Mouse (Mus musculus) right cerebral cortex, postnatal 4 days (tissue): Measurements from ENCODE around the gene Cacnb4.

Source experiments
- DNase-seq: peaks from one replicate; pipeline ENCODE4 v3.0.0-alpha.2; 2022

The Cacnb4 gene

DNA sequence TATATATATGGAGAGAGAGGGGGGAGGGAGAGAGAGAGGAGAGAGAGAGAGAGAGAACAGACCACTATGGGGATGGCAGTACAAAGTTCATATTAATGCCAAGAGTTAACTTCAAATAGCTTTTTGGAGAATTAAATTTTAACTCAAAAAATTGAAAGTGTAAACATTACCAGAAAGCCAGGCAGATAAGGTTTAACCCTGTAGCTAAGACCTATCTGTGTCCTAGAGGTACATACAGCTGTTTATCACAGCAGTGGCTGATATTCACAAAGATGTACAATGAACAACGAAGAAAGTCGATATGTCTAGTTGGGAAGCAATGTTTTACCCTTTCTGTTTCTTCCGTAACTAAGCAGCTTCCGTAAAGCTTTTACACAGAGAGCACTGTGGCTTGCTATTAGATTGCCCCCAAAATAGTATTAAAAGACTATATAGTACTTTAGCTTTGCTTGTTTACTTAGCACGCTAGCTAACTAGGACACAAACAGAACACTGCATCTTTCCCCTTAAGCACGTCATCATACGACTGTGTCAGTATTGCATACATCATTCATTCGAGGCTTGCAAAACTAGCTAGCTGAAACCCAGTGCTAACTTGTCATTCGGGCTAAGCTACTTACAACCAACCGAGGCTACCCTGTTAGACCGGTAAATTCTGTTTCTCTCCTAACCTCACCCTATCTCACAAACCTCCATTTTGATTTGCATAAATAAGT is 72.5 kb downstream of the Cacnb4 start:
- DNase-seq: no peak

DNA sequence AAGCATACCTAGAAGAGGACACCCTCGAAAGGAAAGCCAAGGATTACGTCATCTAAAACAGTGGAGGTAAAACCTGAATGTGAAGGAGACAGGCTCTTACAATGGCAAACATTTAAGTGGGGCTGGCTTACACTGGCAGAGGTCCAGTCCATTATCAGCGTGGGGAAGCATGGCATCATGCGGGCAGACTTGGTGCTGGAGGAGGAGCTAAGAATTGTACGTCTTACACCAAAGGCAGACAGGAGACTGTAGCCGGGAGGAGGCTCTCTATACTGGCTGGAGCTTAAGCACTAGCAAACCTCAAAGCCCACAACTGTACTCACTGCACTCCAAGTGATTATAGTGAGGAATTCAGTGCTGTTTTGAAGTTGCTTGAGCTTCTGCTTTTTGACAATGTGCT is 73.2 kb downstream of the Cacnb4 start:
- no peak for DNase-seq

DNA sequence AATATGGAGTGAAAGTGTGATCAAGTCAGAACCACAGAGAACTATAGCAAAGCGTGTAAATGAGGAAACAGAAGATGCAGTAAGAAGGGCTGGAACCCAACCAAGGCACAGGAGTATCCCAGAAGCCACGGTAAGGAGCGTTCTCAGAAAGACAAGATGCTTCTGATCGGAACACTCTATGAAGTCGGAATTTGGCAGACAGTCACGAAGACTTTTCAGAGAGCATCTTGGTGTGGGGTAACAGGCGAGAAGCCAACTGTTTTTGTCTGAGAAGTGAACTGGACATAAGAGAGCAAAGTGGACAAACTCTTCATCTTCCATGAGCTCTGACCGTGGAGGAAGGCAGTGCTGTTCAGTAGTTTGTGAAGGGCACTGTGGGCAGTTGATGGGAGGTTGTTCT is 73.7 kb downstream of the Cacnb4 start:
- no peak for DNase-seq

DNA sequence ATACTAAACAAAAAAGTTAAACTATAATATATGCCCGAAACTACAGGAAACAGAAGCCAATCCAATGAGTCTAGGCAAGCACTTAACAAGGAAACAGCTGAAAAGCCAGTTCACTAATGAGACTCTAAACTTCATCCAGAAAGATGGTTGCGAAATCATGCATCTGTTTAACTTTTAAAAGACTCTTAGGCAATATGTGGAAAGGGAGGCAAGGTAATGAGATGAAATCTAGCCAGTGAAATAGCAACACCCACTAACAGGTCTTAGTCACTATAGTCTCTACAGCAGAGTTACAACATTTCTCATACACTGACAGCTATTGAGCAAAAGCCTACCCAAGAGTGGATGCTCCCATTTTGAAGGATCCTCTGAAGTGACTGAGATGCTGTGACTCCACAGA is 74.4 kb downstream of the Cacnb4 start:
- DNase-seq: no peak

DNA sequence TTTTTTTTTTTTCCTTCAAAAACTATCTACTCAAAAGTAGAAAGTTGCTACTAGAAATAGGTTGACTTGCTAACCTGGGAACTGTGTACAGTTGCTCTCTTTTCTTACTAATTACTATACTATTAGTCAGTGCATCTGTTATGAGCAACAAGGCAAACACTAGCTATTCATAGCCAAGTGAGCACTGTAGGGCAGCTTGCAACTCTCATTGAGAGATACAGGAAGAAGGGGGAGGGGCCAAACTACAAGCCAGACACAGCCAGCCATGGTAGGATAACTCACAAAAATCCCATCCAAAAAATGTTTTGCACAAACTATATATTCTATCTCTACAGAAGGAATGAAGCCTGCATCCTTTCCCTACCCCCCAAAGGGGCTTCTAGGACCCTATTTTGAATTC is 79.1 kb downstream of the Cacnb4 start:
- no peak for DNase-seq

DNA sequence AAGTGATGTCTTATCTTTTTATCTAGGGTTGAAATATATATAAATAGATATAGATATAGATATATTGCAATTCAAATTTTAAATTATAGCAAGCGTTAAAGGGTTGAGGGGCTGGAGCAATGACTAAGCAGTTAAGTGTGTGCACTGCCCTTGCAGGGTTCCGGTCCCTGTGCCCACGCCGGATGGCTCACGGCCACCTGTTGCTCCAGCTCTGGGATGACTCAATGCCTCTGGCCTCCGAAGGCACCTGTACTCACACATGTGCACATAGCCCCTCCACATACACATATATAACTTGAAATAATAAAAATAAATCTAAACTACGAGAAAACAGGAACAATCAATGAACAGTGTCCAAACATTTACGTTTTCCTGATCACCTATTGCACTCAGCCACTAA is 82.8 kb downstream of the Cacnb4 start:
- no peak for DNase-seq

DNA sequence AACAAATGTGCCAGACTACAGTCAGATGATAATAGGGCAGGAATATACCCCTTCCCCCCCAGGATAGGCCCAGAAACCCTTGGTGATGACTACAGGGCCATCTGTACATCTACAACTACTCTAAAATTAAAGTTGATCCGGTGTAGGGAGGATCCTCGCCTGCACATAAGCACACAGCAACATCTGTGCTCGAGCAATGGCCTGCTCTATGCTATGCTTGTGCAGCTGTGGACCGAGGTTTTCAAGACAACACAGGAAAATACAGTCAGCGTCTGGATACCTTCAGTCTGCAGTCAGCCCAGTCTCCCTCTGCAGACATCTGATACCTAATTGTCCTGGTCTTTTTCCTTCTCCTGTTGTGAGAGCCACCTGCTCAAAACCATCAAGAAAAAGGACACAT is 83.4 kb downstream of the Cacnb4 start:
- no peak for DNase-seq

DNA sequence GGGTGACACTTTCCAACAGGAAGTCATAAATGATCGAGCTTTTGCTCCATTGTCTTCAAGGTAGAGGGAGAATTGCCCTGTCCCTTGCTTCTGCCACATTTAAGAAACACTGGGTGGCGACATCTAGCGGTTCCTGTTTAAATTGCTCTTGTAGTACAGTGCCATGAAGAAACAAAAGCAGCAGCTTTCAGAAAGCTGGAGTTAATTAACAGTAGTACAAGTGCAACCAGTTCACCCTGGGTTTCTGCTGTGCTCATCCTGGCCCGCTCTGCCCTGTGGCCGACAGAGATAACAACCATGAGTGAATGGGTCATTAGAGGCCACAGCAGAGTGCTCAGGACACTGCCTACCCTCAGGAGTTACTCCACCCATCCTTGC is 85.7 kb downstream of the Cacnb4 start:
- DNase-seq: peak; percentile 83

DNA sequence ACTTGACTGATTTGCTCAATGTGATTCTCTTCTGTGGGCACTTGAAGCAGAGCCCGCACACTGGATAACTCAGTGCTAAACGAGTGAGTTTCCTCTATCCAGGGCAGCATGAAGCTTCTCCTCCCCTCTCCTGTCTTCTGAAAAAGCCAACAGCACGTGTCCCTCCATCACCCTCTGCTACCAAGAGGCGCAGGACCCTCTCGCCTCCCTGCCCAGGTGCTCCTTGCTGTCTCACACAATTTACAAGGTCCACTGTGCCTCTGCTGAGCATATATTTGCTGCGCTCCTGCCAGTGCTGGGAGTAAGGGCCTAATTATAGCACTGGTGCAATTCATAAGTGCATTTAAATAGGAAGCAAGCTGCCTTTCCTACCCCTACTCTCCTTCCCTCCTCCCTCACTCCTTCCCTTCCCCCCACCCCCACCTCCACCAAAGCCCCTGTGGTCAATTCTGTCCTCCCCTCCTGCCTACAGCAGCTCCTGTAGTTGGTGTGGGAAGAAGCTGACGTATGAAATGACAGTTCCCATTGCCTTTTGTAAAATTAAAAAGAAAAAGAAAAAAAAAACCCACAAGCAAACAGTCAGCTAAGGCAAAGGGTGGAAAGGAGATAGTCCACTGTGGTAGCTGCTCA is 86.2 kb downstream of the Cacnb4 start:
- peak; percentile 6 for DNase-seq

DNA sequence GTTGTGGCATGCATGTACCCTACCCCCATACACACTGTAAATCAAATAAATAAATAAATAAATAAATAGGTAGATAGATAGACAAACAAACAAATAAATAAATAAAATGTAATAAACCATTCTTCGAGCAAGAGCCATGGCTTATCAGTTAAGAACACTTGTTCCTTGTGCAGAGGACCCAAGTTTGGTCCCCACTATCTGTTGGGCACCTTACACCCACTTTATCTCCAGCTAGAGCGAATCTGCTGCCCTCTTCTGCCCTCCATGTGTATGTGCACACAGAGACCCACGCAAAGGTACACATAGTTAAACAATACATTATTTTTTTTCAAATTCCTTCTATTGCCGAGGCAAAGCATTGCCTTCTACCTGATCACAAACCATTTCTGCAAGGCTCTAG is 87.1 kb downstream of the Cacnb4 start:
- no peak for DNase-seq

DNA sequence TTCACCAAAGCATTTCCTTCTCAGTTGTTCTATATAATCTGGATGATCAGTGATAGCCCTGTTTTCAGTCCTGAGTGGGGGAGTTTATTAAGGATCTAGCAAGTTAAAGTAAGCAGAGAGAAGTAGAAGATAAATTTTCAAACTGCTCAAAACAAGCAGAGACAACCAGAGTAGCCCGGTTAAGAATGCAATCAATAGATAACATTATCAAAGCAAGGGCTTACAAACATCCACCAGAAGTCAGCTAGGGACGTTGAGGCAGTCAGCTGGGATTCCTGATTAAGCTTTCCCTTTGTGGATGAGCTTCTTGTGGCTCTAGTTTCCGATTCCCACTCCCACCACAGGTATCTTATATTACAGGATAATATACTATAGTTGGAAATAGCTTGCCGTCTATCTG is 91.2 kb downstream of the Cacnb4 start:
- no peak for DNase-seq

DNA sequence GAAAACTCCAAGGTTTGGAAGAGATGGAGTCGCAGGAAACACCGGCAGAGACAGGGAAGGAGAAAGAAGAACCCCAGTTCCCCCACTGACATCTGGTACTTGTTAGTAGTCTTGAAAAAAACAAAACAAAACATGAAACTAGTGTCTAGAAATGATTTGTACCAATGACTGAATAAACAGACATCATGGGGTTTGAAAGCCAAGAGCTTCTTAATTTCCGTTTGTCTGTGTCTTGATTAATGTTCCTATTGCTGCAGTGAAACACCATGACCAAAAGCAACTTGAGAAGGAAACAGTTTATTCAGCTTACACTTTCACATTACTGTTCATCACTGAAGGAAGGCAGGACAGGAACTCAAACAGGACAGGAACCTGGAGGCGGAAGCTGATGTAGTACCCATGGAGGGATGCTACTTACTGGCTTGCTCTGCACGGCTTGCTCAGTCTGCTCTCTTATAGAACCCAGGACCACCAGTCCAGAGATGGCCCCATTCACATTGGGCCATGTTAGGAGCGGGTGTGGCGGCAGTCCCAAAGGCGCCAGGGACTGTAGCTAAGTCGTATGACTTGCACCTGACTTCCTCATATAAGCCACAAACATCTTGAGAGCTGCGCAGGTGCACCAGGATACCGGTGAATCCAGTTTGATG is 95.4 kb downstream of the Cacnb4 start:
- DNase-seq: no peak

DNA sequence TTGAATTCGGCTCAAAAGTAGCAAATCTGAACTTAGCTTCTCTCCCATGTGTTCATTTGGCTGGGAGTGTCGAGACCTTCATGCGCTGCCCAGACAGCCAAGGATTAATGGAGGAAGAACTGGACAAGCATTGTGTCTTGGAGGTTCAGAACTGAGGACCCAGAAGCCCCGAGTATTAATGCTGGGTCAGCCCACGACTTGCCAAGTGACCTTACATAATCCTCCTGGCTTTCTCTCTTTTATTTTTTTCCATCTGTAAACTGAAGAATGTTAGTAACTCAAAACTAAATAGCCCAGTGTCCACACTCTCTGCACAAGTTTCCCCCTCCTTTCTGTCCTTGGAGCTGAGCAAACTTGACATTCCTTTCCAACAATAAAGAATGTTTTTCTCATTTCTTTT is 95.9 kb downstream of the Cacnb4 start:
- DNase-seq: no peak

DNA sequence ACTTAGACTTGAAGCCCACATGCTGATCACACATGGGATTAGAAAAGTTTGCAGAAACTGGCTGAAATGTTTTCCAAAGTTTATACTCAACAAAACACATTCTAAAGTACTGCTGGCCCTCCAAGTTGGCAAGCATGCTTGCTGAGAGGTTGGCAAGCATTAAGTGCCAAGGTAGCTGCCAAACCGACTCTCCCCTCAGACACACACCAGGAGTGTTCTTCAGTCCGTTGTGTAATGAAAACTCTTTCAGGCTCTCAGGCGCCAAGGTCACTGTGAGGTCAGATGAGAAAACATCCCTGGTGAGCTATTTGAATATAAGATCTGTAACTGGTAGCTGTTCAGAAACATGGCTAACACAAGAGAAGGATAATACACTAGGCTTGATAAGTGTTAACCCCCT is 97.8 kb downstream of the Cacnb4 start:
- no peak for DNase-seq

DNA sequence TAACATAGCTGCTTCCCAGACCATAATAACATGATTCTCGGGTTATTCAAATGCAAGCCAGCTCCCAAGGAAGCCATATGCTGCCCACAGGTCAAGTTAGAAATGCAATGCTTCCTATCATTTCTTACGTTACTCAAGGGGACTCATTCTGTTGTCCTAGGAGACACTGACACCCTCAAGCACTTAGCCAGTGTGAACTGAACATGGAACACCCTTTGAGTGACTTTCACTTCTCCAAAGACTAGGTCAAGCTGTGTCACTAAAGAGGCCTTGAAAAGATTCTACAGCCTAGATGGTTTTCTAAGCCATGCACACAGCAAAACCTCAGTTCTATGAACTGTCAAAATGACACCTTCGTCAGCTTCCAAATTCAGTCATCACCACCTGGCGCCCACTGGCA is 98.9 kb downstream of the Cacnb4 start:
- no peak for DNase-seq

DNA sequence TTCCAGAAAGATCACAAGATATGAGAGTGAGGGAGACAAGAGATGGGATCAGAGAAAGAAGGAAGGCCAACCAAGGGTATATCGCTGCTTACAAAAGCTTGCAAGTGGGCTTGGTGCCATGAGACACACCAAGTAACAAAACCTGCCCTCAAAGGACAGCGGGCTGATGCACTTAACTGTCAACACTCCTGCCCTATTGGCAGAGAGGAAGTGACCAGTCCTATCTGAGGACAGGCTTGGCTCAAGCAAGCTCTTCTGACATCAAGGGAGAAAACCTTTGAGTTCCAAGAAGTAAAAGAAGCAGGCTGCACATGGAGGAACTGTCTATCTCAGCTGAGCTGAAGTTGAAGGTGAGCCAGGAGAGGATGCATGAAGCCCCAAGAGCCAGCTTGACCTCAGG is 100.1 kb downstream of the Cacnb4 start:
- DNase-seq: no peak

DNA sequence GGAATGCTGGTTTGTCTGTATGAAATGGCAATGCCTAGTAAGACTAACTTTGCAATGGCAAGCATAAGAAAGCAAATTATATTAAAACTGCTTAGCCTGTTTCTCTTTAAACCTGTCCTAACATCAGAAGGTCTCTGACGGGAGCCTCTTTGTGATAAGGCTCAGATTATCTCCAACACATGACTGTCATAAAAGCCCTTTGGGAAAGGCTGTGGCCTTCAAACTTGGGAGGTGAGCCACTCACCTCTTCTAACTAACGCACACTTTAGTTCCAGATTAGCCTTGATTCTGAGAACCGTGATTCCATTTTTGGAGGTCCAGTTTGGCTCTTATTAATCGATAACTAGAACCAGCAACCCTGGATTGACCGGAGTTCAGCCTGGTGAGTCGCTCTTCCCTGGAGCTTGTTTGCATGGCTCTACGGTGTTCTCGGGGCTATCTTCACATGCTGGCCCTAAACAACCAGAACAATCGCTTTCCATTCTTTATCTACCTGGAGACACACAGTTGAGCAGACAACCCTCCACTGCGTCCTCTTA is 100.9 kb downstream of the Cacnb4 start:
- DNase-seq: no peak

DNA sequence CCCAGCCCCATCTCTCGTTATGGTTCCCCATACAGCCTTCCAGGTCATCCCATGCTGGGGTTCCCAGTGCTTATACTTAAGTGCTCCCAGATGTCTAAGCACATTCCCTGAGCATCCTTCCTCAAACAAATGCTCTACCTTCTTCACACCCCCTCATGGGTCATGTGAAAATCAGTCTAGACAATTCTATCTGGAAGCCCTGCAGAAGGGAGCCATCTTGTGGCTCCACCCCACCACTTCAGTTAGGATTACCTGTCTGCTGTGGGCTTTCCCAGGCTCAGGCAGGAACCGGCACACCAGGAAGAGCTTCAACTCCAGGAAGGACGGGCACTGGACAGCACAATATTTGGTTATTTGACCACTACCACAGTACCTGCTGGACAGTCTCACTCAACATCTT is 101.7 kb downstream of the Cacnb4 start:
- DNase-seq: no peak

DNA sequence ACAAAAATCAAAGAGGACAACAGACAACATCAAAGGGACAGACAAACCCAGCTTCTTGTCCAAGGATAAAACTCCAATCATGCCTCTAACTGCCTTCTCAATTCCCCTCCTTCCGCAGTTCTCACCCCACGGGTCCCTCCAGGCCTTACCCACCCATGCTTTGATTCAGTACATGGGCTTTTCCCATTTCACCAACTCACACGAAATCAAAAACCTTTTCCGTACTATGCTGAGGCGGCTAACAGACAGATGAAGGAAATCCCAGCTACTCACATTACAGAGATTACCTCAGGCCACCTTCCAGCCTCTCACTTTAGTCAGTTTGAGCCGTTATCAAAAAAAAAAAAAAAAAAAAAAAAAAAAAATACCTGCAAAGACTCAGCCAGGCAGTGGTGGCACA is 104.4 kb downstream of the Cacnb4 start:
- DNase-seq: no peak

DNA sequence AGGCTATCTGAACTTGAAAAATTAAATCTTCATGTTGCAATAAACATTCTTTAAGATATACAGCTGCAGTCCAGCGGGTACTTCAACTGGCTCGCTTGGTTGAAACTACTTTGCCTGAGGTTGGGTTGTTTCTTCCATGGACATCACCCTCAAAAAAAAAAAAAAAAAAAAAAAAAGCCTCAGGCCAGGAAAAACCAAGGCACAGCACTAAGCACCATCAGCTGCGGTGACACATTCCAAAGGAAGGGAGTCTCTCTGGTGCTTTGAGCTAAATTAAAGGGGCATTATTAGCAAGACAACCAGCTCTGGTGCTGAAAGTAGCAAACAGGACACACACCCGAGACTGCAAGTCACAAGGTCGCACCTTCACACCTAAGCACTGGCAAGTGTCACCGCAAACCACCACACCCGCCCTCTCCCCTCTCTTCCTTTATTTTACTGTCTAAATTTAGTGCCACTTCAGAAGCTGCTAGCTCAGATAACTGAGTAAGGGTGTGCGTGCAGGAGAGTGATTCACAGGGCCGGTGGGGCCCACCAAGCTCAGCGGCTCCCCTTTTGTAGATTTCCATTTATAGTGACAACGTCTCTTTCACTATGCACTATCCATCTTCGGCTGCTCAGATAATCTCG is 105.2 kb downstream of the Cacnb4 start:
- no peak for DNase-seq

DNA sequence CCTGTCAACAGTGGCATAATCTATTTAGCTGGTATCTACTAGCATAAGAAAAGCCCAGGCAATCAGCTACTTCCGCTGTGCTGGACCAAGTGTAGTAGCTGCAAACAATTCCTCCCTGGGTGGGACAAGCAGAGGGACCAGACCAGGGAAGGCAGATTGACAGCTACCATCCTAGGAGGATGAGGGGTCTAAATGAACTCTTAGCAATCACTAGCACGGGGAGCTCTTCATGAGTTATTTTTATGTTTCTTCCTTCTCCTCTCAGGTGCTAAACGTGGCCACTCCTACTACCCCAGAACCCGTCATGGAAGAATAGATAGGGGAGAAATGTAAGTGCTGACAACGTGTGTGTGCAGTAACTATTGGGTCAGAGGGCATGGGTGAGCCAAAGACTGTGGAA is 105.8 kb downstream of the Cacnb4 start:
- no peak for DNase-seq

DNA sequence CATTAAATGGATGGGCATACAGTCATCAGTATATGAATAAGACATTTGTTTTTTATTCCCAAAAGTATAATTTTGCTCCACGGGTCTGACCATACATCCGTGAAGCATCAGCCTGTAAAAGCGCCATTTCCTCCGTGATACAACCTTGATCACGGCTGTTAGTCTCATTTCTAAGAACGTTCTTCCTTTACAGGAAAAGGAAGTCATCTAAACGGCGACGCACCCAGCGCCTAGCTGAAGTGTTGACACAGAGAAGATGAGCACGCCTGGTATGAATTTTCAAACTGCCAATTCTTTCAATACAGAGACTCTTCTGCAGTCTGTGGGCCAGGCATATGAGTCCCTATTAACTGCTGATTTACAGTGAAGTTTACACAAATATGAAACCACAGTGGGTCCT is 106.5 kb downstream of the Cacnb4 start:
- no peak for DNase-seq

DNA sequence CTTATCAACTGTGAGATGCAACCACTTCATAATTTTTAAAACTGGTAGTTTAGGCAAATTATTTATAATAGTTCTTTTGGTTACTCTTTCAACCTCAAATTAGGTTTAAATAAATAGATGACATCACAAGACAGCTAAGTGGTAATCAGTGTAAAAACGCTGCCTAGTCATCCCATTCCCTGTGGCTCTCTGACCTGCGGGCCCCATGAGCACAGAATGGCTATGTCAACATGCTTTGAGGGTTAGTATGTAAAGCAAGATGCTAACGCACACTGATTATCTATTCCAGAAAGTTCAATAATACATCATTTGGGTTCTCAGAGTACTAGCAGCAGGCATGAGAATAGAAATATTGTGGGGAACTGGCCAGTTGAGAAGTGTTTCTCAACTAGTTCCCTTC is 108.5 kb downstream of the Cacnb4 start:
- no peak for DNase-seq

DNA sequence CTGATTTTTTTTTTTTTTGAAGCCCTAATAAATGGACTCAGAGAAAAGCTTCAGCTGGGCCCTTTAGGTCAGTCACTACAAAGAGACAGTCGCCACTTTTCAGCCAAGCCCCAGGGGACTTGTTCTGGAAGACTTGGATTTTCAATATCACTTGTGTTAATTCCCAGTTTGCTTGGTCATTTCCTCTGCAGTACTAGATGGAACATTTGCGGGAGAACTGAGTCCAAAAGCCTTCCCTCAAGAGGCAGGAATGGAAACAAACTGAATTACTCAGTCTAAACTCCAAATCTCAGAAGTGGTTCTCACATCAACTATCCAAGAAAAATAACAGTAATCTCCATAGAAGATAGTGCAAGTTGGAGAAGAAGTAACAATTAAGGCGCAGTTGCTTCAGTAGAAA is 109.2 kb downstream of the Cacnb4 start:
- no peak for DNase-seq
